Mouse (Mus musculus): ENCODE data around the gene Atf5. TPM values are rescaled to one million over a fixed set of nuclear protein-coding genes. Genes with fewer than 3 reads are reported as not detected.

The Atf5 gene
- polyA plus RNA-seq, 1 experiment from 2014 or later = 3.3 TPM

DNA sequence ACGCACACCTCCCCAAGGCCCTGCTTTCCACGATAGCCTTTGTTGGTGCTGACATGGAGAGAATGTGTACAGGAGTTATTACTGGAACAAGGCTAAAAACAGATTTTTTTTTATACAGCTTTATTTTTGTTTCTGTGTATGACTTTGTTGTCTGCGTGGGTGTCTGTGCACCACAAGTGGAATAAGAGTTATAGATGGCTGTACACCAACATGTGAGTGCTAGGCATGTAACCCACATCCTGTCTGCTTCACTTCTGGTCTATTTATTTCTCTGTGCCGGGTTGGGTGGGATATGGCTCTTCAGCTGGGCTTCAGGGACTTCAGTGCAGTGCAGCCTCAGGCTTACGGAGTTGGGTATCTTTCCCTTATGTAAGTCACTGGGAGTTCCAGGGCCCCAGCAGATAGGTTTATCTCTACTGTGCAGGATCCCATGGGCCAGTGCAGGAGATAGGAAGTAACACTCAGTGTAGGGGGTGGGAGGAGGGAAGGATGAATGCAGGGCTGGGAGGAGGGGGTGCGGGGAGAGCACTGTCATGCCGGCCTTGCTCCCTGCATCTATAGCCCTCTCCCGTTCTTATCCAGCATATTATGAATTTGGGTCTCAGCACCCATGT is 43.8 kb downstream of the Atf5 start:
- Histone ChIP-seq H3K4me3 (no peak overlapping the region), H3K36me3 (peaks cover 80% of the 10 kb centered on the region), H3K9me3 (no peaks in the 10 kb centered on the region), H3K4me1 (no peaks in the 10 kb centered on the region; the same call in 1 of the 2 replicates), H3K27ac (no peak overlapping the region), H3K27me3 (ENCODE audit: insufficient read depth, poor library complexity, severe bottlenecking) (no peaks in the 10 kb centered on the region)
- peak; percentile 87 for DNase-seq (ENCODE audit: low spot score)
- WGBS = 66% methylated on average over 8 of the region's 8 CpGs

DNA sequence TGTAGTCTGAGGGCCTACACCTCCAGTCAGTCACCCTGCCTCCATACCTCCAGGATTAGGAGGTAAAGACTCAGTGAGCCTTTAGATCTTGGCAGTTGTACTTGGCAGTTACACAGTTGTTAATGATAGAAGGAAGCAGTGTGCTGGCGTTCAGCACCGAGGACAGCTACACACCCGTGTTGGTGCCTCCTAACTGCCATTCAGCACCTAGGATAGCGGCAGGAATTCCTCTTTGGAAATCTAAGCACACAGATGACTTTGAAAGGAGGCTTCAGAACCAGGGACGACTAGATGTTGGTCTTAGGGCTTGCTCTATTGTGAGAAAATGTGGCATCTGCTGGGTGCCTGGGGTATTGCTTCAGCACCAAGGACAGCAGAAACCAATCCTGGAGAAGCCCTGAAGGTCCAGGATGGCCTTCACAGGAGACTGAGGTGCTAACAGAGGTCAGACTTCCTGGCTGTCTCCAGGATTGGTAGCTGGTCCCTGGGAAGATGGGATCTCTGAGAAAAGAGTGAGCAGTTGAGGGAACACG is 46.3 kb downstream of the Atf5 start:
- Histone ChIP-seq H3K27ac (no peak overlapping the region), H3K9me3 (no peaks in the 10 kb centered on the region), H3K36me3 (peaks cover 81% of the 10 kb centered on the region), H3K4me1 (no peaks in the 10 kb centered on the region; the same call in 1 of the 2 replicates), H3K27me3 (ENCODE audit: insufficient read depth, poor library complexity, severe bottlenecking) (no peaks in the 10 kb centered on the region), H3K4me3 (no peak overlapping the region)
- 13% methylated on average over 6 of the region's 6 CpGs for WGBS
- DNase-seq (ENCODE audit: low spot score) = peak; percentile 91

DNA sequence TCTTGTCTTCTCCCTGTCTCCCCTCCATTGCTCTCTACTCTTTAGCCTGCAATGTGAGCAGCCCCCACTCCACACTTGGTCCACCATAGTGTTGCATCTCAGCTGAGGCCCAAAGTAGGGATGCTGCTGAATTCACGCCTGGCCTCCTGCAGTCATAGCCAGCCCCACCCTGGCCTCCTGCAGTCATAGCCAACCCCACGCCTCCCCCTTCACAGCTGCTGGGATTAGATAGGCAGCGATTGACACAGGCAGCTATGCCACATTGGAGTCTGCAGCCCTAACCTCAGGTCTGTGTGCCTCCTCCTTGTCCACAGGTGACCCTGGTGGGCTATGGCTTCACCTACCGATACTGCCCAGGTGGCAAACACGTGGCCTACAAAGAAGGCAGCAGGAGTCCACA is 48.3 kb downstream of the Atf5 start:
- no peaks in the 10 kb centered on the region for H3K9me3 ChIP-seq
- no peak overlapping the region for H3K27ac ChIP-seq
- H3K27me3 ChIP-seq (ENCODE audit: insufficient read depth, poor library complexity, severe bottlenecking) = no peaks in the 10 kb centered on the region
- peaks cover 81% of the 10 kb centered on the region for H3K36me3 ChIP-seq
- H3K4me1 ChIP-seq = no peaks in the 10 kb centered on the region; the same call in 1 of the 2 replicates
- WGBS = 78% methylated on average over 5 of the region's 5 CpGs
- DNase-seq (ENCODE audit: low spot score) = peak; percentile 79
- H3K4me3 ChIP-seq = no peak overlapping the region

MicroRNAs encoded within 50 kb of the gene (microRNA counts, 519-probe panel; counts per million panel counts)
- not detected for microRNA mmu-miR-707

Small RNAs within 50 kb of the gene (microRNA-seq; reads per million reads assigned to microRNA genes)
- not detected for gene Mir707

Other genes starting within 250 kb of the Atf5 start
- 0.64 TPM in 1 of 2 replicates, not detected in the other for gene Napsa, start 244.3 kb downstream of the Atf5 start, polyA plus RNA-seq (2016; fragmentation: Nextera tagmentation; extraction: Ambion mirVana)
- gene Kcnc3, start 226.0 kb downstream of the Atf5 start, polyA plus RNA-seq (2016; fragmentation: Nextera tagmentation; extraction: Ambion mirVana) = 0.02 and 0.24 TPM in 2 replicates
- gene Myh14, start 145.8 kb downstream of the Atf5 start, polyA plus RNA-seq (2016; fragmentation: Nextera tagmentation; extraction: Ambion mirVana) = 0.68 and 2.4 TPM in 2 replicates
- not detected in 2 replicates for gene Izumo2, start 107.9 kb downstream of the Atf5 start, polyA plus RNA-seq (2016; fragmentation: Nextera tagmentation; extraction: Ambion mirVana)
- 34.0 and 35.5 TPM in 2 replicates for gene Vrk3, start 68.2 kb downstream of the Atf5 start, polyA plus RNA-seq (2016; fragmentation: Nextera tagmentation; extraction: Ambion mirVana)
- gene Zfp473, start 65.6 kb downstream of the Atf5 start, polyA plus RNA-seq (2016; fragmentation: Nextera tagmentation; extraction: Ambion mirVana) = 1.8 TPM in 2 replicates
- gene Nup62, start 570 bp downstream of the Atf5 start, polyA plus RNA-seq (2016; fragmentation: Nextera tagmentation; extraction: Ambion mirVana) = 128 and 132 TPM in 2 replicates
- 0.41 and 1.3 TPM in 2 replicates for gene Il4i1, start 271 bp downstream of the Atf5 start, polyA plus RNA-seq (2016; fragmentation: Nextera tagmentation; extraction: Ambion mirVana)
- 102 and 103 TPM in 2 replicates for gene Akt1s1, start 32.3 kb upstream of the Atf5 start, polyA plus RNA-seq (2016; fragmentation: Nextera tagmentation; extraction: Ambion mirVana)
- 56.9 and 67.3 TPM in 2 replicates for gene Tbc1d17, start 32.4 kb upstream of the Atf5 start, polyA plus RNA-seq (2016; fragmentation: Nextera tagmentation; extraction: Ambion mirVana)
- gene Pnkp, start 40.5 kb upstream of the Atf5 start, polyA plus RNA-seq (2016; fragmentation: Nextera tagmentation; extraction: Ambion mirVana) = 28.5 and 29.7 TPM in 2 replicates
- gene Ptov1, start 53.1 kb upstream of the Atf5 start, polyA plus RNA-seq (2016; fragmentation: Nextera tagmentation; extraction: Ambion mirVana) = 258 and 316 TPM in 2 replicates
- gene Med25, start 76.1 kb upstream of the Atf5 start, polyA plus RNA-seq (2016; fragmentation: Nextera tagmentation; extraction: Ambion mirVana) = 90.5 and 95.6 TPM in 2 replicates
- 14.2 and 14.9 TPM in 2 replicates for gene Fuz, start 79.4 kb upstream of the Atf5 start, polyA plus RNA-seq (2016; fragmentation: Nextera tagmentation; extraction: Ambion mirVana)
- gene Ap2a1, start 112.8 kb upstream of the Atf5 start, polyA plus RNA-seq (2016; fragmentation: Nextera tagmentation; extraction: Ambion mirVana) = 73.9 and 82.1 TPM in 2 replicates
- gene Tsks, start 126.5 kb upstream of the Atf5 start, polyA plus RNA-seq (2016; fragmentation: Nextera tagmentation; extraction: Ambion mirVana) = 0.25 TPM in 1 of 2 replicates, not detected in the other
- gene Cpt1c, start 158.2 kb upstream of the Atf5 start, polyA plus RNA-seq (2016; fragmentation: Nextera tagmentation; extraction: Ambion mirVana) = 11.7 and 19.1 TPM in 2 replicates
- gene Prmt1, start 169.9 kb upstream of the Atf5 start, polyA plus RNA-seq (2016; fragmentation: Nextera tagmentation; extraction: Ambion mirVana) = 563 and 740 TPM in 2 replicates
- gene Irf3, start 181.0 kb upstream of the Atf5 start, polyA plus RNA-seq (2016; fragmentation: Nextera tagmentation; extraction: Ambion mirVana) = 61.8 and 71.1 TPM in 2 replicates
- 44.9 and 57.9 TPM in 2 replicates for gene Bcl2l12, start 182.1 kb upstream of the Atf5 start, polyA plus RNA-seq (2016; fragmentation: Nextera tagmentation; extraction: Ambion mirVana)
- gene Scaf1, start 199.7 kb upstream of the Atf5 start, polyA plus RNA-seq (2016; fragmentation: Nextera tagmentation; extraction: Ambion mirVana) = 40.5 and 41.0 TPM in 2 replicates
- 50.5 and 57.5 TPM in 2 replicates for gene Rras, start 201.3 kb upstream of the Atf5 start, polyA plus RNA-seq (2016; fragmentation: Nextera tagmentation; extraction: Ambion mirVana)
- 8.8 and 13.3 TPM in 2 replicates for gene Prr12, start 236.2 kb upstream of the Atf5 start, polyA plus RNA-seq (2016; fragmentation: Nextera tagmentation; extraction: Ambion mirVana)
- gene Nosip, start 245.8 kb upstream of the Atf5 start, polyA plus RNA-seq (2016; fragmentation: Nextera tagmentation; extraction: Ambion mirVana) = 59.9 and 65.2 TPM in 2 replicates
- gene Prrg2, start 246.0 kb upstream of the Atf5 start, polyA plus RNA-seq (2016; fragmentation: Nextera tagmentation; extraction: Ambion mirVana) = 15.0 and 16.8 TPM in 2 replicates